Mouse (Mus musculus): ENCODE data around the gene Eqtn. TPM values are rescaled to one million over a fixed set of nuclear protein-coding genes. Genes with fewer than 3 reads are reported as not detected.

Eqtn gene
- 0.08 TPM in 2 replicates for polyA plus RNA-seq (2012; rRNA removed)

GRCm38 (mm10) chr4:94928743-94929142 is at the start of gene Eqtn:
Gene Eqtn (minus strand): TSS chr4:94928843.

Other genes starting within 250 kb of the Eqtn start
- 2.6 TPM in 2 replicates for gene Tek, start 189.6 kb downstream of the Eqtn start, polyA plus RNA-seq (2012; rRNA removed)
- 3.8 and 4.9 TPM in 2 replicates for gene Mysm1, start 50.3 kb upstream of the Eqtn start, polyA plus RNA-seq (2012; rRNA removed)
- 2.1 and 2.6 TPM in 2 replicates for gene Jun, start 123.4 kb upstream of the Eqtn start, polyA plus RNA-seq (2012; rRNA removed)